Mouse (Mus musculus): ENCODE results near the gene 1700018F24Rik.
"Not testable (repeated sequence)": the region's sequence is repeated elsewhere in the genome, so short reads cannot be mapped to it uniquely, and the experiment has no call there.

Gene 1700018F24Rik

DNA sequence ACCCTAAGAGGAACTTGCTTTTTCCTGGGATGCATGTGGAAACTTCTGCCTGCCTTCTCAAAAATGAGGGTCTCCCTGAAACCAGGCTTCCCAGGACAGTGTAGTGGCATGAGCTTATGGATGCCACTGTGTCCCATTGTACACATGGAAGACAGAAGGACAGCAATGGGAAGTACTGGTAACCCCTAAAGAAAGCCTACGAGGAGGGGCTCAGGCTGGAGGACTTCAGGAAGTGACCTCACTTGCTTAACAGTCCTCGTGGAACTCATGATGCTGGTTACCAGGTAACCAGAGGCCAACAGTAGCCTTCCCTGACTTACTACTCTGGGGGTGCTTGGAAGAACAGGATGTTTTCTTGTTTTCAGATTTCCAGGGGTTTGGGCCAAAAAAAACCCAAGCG, at the start of gene 1700018F24Rik:
TSS of gene 1700018F24Rik (plus strand) at position 301 of the 400 bp plus-strand sequence.
- DNase-seq: not testable (repeated sequence)

DNA sequence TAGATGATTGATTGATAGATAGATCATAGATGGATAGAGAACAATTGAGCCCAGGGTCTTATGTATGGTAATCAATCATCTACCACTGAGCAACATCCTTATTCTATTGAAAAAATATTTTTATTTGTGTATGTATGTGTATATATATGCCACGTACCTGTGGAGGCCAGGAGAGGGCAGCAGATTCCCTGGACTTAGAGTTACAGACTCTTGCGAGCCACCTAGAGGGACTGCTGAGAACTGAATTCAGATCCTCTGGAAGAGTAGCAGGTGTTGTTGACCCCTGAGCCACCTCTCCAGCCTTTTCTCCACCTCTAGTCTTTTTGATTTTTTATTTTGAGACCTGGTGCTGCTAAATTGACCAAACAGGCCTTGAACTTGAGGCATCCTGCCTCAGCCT, 44.3 kb upstream of the 1700018F24Rik start:
- DNase-seq: no peak

DNA sequence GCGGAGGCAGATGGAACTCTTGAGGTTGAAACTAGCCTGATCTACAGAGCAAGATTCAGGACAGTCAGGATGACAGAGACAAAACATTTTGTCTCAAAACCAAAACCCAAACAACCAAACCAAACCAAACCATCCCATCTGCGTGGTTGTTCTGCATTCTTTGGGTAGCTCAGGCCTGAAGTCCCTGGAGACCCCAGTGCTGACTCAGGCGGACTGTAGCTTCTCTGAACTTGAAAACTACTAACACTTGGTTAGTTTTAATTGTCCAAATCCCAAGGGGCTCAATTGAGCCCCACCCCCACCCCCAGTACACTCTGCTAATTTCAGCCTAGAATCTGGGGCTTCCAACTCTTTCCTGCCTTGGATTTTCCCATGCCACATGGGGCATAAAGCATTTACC, 39.4 kb upstream of the 1700018F24Rik start:
- DNase-seq: no peak

DNA sequence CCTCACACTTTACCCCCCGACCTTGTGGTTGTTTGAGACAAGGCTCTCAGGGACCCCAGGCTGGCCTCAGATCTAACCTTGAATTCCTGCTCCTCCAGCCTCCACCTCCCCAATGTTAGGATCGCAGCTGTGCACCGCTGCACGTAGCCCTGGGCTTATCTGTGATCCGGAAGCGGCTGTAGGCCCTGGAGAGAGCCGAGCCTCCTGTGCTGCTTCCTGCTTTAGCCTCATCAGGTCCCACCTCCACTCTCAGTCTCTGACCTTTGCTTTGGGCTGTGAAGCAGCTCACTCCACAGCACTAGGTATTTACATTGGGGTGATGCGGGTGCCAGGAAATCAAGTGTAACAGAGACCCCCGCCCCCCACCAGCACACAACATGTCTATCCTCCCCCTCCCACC, 38.3 kb upstream of the 1700018F24Rik start:
- DNase-seq: no peak

DNA sequence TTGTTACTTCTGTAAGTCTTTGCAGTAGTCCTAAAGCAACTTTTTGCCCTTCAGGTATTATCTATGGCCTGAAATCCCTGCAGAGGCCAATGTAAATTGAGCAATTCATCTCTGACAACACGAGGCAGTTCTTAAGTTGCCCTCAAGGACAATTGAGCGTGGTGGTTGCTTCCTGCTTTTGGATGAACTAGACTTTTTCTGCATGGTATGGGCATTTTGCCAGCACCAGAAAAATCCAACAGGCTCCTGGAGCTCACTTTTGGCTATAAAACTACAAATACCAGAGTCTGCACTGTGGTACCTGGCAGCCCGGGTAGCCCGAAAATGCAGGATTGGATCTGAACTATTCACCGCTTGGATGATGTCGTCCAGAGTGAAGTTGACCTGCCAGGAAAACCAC, 37.2 kb upstream of the 1700018F24Rik start:
- DNase-seq: no peak

DNA sequence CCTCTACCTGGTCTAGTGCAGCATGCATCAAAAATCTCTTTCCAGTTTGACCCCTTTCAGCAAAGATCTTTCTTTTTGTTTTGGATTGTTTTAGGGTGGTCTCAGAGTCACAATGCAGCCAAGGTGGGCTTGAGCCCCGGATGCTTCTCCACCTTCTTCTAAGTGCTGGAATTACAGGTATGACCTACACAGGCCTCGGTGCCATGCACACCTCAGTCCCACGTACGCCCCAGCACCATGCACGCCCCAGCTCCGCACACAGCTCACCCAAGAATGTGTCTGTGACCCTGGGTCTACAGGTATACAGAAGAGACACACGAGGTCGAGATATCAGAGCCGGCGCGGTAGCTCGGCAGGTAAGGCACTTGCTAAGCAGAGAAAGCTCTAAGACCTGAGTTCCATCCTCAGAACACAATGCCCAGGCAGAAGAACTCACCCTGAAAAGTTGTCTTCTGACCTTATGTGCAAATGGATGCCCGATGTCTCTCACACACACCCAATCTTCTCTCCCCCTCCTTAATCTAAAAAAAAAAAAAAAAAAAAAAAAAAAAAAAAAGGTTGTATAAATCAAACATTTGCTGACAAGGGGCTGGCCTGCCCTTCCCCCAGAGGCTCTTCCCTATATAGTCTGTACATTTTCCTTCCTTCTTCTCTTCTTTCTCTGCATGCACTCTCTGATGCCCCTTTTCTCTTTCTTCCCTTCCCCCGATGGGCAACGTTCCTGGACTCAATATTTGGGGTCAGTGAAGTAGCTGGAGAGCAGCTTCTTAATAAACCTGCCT, 33.7 kb upstream of the 1700018F24Rik start:
- no peak for DNase-seq

DNA sequence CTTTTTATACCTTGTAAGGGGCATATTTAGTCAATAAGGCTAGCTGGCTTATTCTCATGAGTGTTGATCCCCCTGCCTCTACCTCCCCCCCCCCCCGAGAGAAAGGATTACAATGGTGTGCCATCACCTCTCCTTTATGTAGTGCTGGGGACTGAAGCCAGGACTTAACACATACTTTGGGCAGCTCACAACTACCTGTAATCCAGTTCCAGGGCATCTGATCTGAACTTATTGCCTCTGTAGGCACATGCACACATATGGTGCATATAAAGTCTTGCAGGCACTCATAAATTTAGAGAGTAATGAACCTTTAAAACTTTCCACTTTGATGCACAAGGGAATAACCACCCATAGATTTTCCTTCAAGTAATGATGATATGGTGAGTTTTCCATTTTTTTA, 28.5 kb upstream of the 1700018F24Rik start:
- DNase-seq: no peak

DNA sequence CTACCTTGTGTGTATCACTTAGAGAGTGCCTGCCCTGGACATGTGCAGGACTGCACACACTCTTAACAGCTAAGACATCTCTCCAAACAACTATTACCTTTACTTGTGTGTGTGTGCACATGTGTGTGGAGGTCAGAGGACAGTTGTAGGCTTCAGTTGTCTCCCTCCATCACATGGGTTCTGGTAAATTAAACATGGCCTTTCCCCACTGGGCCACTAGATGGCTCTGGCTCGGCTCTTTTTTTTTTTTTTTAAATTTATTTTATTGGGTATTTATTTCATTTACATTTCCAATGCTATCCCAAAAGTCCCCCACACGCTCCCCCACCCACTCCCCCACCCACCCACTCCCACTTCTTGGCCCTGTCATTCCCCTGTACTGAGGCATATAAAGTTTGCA, 26.0 kb upstream of the 1700018F24Rik start:
- DNase-seq: not testable (repeated sequence)

DNA sequence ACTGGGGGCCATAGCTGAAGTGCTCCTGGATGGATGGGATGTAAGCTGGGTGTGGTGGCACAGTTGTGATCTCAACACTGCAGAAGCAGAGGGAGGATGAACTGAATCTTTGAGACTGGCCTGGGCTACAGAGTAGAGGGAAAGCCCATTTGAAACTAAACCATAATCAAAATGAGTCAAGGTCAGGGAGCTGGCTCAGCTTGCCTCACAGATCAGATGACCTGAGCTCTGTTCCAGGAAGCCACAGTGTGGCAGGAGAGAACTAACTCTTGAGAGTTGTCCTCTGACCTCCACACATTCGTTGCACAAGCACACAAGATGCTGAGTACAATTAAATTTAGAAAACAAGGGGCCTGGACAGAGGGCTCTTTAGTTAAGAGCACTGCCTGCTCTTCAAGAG, 22.5 kb upstream of the 1700018F24Rik start:
- not testable (repeated sequence) for DNase-seq

DNA sequence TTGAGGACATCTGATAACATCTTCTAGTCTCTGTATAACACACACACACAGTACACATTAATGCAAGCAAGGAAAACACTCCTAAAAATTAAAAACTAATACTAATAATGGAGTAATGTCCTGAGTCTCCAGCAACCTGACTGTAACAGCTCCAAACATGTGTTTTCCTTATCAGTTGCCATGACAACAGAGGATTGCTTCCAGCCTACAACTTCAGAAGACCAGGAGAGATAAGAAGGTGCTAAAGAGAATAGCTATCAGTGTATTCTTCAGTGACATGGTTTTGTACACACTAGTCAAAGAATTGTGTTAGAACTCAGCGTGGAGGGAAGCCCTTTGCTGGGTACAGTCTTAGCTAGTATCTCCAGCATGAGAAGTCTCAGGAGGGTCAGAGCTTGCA, 22.1 kb upstream of the 1700018F24Rik start:
- not testable (repeated sequence) for DNase-seq

DNA sequence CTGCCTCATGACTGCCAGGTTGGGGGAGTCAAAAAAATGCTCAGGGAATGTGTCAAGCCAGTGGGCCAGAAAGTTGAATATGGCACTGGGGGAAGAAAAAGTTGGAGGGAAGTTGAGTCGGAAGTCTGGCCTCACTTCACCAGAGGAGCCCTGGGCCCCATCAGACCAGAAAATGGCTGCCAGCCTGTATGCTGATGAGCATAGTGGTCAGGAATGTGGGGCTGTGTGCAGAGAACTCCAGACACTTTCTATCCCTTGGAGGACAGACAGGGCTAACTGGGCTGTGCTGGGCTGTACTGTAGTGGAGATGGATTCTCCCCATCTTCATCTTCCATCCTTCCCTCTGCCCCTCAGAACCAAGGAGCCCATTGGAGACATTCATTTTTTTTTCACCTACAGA, 12.3 kb upstream of the 1700018F24Rik start:
- not testable (repeated sequence) for DNase-seq

DNA sequence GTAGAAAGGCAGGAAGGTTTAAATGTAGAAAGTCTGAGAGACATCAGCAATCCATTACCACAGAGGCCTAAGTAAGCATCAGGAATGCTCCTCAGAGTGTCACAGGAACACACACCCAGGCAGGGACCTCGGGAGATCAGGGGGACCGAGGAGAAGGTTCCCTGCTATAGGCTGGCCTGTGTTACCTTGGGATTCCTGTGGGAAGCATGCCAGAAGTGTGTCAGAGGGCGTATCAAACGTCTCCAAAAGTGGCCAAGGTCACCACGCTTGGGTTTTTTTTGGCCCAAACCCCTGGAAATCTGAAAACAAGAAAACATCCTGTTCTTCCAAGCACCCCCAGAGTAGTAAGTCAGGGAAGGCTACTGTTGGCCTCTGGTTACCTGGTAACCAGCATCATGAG, 10.4 kb upstream of the 1700018F24Rik start, which contains the start of gene Gm4871:
TSS of gene Gm4871 (minus strand) at position 364 of the 400 bp plus-strand sequence.
- not testable (repeated sequence) for DNase-seq

DNA sequence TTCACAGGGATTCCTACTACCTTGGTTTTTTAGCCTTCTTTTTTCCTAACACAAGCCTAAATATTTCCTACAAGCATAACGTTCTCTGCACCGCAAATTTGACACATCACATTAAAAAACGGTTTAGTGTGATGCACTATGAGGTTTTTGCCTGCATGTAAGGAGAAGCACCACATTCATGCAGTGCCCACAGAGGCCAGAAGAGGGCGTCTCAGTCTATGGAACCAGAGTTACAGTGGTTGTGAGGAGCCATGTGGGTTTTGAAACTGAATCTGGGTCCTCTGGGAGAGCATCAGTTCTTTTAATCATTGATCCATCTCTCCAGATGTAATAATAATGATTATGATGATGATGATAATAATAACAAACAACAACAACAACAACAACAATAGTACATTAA, 1.2 kb upstream of the 1700018F24Rik start:
- peak; percentile 34 for DNase-seq

DNA sequence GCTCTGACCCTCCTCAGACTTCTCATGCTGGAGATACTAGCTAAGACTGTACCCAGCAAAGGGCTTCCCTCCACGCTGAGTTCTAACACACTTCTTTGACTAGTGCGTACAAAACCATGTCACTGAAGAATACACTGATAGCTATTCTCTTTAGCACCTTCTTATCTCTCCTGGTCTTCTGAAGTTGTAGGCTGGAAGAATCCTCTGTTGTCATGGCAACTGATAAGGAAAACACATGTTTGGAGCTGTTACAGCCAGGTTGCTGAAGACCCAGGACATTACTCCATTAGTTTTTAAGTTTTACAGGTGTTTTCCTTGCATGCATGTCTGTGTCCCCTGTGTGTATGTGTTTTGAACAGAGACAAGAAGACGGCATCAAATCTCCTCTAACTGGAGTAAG, 11.4 kb downstream of the 1700018F24Rik start:
- not testable (repeated sequence) for DNase-seq

DNA sequence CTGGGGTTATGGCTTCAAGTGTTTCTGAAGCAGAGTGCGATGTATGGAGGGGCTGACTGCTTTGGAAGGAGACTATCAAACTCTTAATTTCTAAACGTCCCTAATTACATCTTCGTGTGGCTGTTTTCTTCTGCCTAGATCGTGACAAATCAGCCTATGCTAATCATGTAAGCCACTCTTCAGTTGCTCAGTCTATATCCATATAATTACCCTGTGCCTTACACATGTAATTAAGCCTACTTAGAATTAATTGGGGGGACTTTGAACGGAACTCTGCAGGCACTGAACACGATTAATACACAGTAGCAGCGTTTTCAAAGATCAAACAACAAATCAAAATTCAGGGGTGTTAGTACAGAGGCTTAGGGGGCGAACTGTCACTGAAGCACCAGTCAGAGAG, 15.1 kb downstream of the 1700018F24Rik start:
- no peak for DNase-seq

DNA sequence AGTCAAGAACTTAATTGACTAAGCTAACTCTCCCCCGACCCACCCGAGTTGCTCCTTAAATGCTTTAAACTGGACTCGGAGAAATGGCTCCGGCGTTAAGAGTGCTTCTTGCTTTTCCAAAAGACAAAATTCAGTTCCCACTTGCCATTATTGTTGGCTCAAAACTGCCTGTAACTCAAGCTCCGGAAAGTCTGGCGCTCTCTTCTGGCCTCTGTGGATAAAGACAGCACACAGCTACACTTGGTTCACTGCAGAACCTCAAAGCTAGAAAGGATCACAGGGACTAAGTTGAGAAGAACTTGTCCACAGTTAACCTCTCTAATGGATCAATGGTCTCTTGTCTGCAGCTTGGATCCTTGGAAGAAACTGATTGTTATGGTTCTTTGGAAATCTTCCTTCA, 15.9 kb downstream of the 1700018F24Rik start:
- no peak for DNase-seq

DNA sequence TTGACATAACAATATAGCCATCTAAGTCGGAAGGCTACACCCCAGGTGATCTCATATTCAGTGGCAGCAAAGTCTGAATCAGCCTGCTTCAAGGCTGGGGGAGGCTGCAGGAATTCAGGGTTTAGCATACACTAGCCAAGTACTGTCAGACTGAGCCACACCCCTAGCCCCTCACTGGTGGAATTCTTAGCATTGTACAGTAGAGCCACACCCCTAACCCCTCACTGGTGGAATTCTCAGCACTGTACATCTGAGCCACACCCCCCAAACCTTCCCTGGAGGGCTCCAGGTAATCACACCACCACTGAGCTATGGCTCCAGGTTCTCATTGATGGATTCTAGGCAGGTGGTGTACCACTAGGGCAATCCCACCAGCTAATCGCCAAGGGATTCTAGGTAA, 16.7 kb downstream of the 1700018F24Rik start:
- no peak for DNase-seq

DNA sequence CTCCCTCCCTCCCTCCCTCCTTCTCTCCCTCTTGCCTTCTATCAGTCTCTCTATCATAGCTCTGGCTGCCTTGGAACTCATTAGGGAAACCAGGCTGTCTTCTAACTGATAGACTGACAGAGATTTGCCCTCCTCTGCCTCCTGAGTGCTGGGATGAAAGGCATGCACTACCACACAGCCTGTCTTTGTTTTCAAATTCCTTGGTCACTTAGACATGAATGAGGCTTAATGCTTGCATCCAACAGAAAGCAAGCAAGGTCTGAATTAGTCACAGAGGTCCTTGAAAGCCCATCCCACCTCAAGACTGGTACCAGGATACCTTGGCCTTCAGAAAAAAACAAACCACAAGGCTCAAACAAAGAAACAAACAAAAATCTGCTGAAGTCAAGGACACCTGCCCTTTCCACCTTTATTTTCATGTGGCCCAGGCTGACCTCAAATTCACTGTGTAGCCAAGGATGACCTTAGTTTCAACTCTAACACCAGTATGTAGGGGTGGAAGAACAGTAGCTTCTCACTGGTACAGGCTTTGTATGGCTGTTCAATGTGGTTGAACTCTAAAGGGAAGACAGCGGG, 22.1 kb downstream of the 1700018F24Rik start:
- no peak for DNase-seq

DNA sequence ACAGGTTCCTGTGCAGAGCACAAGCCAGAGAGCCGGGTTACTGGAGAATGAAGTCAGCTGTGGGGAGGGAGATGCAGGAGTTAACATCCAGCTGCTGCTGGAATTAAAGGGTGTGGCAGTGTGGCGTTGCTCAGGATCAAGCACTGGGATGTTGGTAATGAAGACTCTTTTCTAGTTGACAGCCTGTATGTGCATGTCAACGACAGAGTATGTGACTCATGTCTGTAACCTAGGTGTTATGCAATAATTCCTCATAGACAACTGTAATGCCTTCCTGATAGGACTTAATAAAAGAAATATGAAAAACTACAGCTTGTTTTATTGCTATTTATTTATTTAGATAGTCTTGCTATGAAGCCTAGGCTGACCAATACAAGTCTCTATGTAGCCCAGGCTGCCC, 26.1 kb downstream of the 1700018F24Rik start:
- no peak for DNase-seq

DNA sequence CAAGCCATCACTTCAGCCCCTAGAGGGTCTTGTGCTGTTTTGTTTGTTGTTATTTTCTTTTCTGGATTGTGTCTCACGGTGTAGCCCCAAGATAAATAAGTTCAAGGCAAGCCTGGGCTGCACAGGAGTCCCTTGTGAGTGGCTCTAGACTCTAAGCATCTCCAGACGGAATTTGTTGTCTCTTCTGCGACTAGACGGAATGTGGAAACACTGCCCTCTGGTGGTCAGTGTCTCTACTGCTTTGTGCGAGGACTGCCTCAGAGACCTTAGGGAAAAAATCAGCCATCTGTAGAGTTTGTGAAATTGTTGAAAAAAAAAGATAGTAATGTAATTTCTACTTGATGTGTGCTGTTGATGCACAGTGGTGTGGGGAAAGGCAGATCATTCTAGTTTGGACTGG, 26.9 kb downstream of the 1700018F24Rik start:
- DNase-seq: peak; percentile 89

DNA sequence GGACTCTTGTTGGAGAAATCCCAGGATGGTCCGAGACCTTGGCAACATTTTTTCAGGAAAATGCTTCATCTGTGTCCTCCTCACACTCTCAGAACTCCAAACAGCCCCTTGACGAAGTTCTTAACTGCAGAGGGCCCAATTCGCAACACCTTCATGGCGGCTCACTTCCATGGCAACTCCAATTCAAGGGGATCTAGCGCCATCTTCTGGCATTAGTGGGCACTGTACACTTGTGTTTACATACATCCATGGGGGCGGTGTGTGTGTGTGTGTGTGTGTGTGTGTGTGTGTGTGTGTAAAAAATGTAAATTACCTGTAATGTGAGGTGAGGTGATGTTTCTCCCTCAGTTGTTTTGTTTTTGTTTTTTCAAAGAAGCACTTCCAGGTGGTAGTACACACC, 28.6 kb downstream of the 1700018F24Rik start:
- DNase-seq: no peak

DNA sequence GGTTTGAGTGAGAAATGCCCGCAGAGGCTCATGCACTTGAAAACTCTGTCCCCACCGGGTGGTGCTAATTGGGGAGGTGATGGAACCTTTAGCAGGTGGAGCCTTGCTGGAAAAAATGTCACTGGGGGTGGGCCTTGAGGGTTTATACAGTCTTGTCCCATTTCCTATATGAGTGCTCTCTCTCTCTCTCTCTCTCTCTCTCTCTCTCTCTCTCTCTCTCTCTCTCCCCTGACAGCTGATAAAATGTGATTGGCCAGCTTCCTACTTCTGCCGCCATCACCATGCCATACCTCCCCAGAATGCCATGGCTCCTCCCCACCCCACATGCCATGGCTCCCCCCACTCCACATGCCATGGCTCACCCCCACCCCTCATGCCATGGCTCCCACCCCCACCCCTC, 32.3 kb downstream of the 1700018F24Rik start:
- DNase-seq: no peak

DNA sequence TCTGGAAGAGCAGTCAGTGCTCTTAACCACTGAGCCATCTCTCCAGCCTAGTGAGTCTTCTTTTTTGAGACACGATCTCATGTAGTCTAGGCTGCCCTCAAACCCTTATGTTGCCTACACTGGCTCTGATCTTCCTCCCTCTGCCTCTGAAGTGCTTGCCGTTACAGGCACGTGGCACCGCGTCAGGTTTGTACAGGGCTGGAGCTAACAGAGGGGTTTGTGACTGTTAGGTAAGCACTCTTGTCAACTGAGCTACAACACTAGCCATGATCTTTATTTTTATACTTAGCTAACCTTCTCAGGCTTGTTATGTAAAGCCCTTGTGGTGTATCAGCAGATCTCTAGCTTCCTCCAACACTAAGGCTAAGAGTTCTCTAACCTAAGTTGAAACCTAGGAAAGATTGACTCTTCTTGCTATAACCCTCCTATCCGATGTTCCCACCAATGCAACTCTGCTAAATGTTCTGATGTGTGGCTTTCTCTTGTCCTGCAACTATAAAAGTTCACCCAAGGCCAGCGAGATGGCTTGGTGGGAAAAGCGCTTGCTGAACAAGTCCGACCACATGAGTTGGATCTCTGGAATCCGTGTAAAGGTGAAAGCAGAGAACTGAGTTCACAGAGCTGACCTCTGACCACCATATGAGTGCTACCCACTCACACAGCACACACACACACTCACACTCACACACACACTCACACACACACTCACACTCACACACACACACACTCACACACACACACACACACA, 39.2 kb downstream of the 1700018F24Rik start:
- no peak for DNase-seq

DNA sequence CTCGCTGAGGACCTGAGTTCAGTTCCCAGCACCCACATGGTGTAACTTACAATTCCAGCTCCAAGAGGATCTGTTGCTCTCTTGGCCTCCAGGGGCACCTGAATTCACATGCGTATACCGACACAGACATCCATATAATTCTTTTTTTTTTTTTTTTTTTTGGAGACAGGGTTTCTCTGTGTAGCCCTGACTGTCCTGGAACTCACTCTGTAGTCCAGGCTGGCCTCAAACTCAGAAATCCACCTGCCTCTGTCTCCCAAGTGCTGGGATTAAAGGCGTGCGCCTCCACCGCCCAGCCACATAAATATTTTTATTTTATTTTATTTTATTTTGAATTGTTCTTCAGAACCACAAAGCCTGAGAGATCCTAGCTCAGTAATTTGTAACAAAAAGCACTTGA, 40.4 kb downstream of the 1700018F24Rik start:
- not testable (repeated sequence) for DNase-seq

Measured in right cerebral cortex, postnatal 4 days (tissue).